Mouse (Mus musculus) kidney, adult 2 months (tissue): ENCODE measurements at regions not wholly inside any gene's neighbourhood (a gene's known extent, or its start where the extent isn't known, plus 50 kb on each side); places are given as distances from the start of the nearest gene placed in this dataset.

Source experiments
- CTCF ChIP-seq: fragments of 200-500 bp; conservative IDR thresholded peaks from 2 replicates; pipeline ENCODE4 v1.5.1; 2011; ENCODE audit warnings: low read depth, mild to moderate bottlenecking, control low read depth, low read length, moderate library complexity, mixed read lengths; ENCODE audit not compliant: insufficient read depth, insufficient read length
- POLR2A ChIP-seq: fragments of 200-500 bp; IDR thresholded peaks from one replicate; pipeline ENCODE4 v1.6.1; 2011; ENCODE audit warnings: low read depth, low read length, control low read depth

- TF ChIP-seq CTCF (no peak), POLR2A (no peak)
Observed at GRCm38 (mm10) chr14:111073529-111073928, 318.6 kb upstream of the Slitrk6 start.
